Mouse (Mus musculus): ENCODE data around the gene Rheb. TPM values are rescaled to one million over a fixed set of nuclear protein-coding genes. Genes with fewer than 3 reads are reported as not detected.
A peak's percentile ranks its signal among the peaks of the same experiment; 100 is the strongest.

Rheb gene
- polyA plus RNA-seq, 1 experiment from 2014 or later, result 246 TPM

DNA sequence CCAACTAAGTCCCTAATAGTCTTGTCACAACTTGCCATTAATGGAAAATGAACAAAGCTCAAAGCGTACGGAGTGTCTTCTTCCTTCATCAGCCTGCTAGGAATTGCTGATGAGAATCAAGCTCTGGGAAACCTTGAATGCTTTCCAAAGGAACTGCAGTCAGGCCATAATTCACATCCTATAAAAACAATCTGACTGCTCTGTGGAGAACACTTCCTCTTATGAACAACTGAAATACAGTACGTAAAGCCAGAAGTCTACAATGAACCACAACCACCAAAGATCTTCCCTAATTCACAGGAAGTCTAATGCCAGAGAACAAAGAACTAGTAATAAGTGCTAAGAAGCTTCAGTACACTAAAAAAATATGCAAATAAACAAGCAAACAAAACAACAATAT is 28.5 kb downstream of the Rheb start:
- Histone ChIP-seq H3K27me3 (replicated peaks) (no peaks in the 10 kb centered on the region), H3K4me2 (replicated peaks) (no peak overlapping the region), H3K36me3 (peaks cover 18% of the 10 kb centered on the region), H3K27ac (peak overlapping the region; percentile 38; the same call in 1 of the 2 replicates), H3K4me3 (replicated peaks) (no peak overlapping the region), H3K4me1 (replicated peaks) (peaks cover 3% of the 10 kb centered on the region; the same call in 1 of the 2 replicates), H3K9me3 (no peaks in the 10 kb centered on the region), H3K9ac (no peak overlapping the region)
- WGBS, result 38% methylated on average over 3 of the region's 3 CpGs
- no peak for ATAC-seq

DNA sequence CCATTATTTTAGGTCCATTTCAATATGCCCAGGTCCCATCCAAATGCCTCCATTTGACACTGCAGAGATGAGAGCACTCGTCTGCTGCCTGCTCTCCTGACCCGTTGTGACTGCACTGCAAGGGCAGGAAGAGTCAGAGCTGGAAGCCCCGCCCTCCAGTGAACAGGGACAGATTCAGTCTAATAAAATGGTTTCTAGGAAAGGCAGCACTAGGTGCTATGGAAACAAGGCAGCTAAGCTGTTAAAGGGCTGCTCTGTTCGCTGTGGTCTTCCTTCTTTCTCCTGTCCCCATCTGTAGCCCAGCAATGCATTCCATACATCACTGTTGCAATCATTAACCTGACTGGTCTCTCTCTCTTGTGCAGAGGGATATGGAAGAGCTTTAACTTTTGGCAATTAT is 29.4 kb downstream of the Rheb start:
- Histone ChIP-seq H3K9me3 (no peaks in the 10 kb centered on the region), H3K4me3 (replicated peaks) (no peak overlapping the region), H3K4me1 (replicated peaks) (peaks cover 3% of the 10 kb centered on the region; the same call in 1 of the 2 replicates), H3K9ac (no peak overlapping the region), H3K4me2 (replicated peaks) (no peak overlapping the region), H3K36me3 (peaks cover 19% of the 10 kb centered on the region), H3K27ac (no peak overlapping the region), H3K27me3 (replicated peaks) (no peaks in the 10 kb centered on the region)
- ATAC-seq, result no peak
- WGBS, result 41% methylated on average over 4 of the region's 4 CpGs

DNA sequence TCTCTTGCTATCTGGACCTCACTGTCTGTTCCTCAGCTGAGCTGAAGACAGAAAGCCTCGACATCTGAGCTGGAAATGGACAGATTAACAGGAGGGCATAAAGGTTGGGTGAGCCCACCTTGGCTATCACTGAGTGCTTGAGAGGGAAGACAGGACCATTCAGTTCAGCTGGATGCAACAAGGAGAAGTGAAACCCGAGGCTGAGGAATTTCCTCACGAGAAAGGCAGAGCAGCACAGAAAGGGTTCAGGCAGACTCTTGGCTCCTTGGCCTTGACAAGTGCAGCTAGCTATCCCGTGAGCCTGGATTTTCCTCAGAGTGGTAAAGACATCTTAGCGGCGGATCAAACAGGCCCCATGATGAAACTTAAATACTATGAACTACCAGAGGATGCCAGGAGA is 37.2 kb downstream of the Rheb start:
- Histone ChIP-seq H3K4me1 (replicated peaks) (no peaks in the 10 kb centered on the region), H3K36me3 (peaks cover 20% of the 10 kb centered on the region), H3K27me3 (replicated peaks) (no peaks in the 10 kb centered on the region), H3K9ac (no peak overlapping the region), H3K9me3 (no peaks in the 10 kb centered on the region), H3K4me3 (replicated peaks) (no peak overlapping the region), H3K4me2 (replicated peaks) (no peak overlapping the region), H3K27ac (no peak overlapping the region)
- 84% methylated on average over 6 of the region's 6 CpGs for WGBS
- no peak for ATAC-seq

DNA sequence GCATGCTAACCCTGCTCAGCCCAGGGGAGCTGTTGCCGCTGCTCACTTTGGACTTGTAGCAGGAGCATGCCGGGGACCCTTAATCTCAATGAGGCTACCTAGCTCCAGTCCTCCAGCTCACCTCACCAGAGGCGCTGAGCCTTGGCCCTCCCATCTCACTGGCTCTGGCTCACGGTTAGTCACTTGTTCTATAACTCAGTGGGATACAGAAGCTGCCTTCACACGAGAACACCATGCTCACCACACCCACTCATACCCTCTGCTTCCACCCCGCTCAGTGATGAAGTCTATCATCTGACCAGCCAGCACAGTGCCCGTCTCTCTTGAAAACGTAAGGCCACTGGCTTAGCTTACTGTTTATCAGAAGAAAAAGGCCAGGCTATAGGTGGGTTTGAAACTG is 37.8 kb downstream of the Rheb start:
- Histone ChIP-seq H3K36me3 (peaks cover 20% of the 10 kb centered on the region), H3K4me2 (replicated peaks) (no peak overlapping the region), H3K27me3 (replicated peaks) (no peaks in the 10 kb centered on the region), H3K9ac (no peak overlapping the region), H3K27ac (no peak overlapping the region), H3K4me3 (replicated peaks) (no peak overlapping the region), H3K9me3 (no peaks in the 10 kb centered on the region), H3K4me1 (replicated peaks) (no peaks in the 10 kb centered on the region)
- 91% methylated on average over 8 of the region's 8 CpGs for WGBS
- no peak for ATAC-seq

DNA sequence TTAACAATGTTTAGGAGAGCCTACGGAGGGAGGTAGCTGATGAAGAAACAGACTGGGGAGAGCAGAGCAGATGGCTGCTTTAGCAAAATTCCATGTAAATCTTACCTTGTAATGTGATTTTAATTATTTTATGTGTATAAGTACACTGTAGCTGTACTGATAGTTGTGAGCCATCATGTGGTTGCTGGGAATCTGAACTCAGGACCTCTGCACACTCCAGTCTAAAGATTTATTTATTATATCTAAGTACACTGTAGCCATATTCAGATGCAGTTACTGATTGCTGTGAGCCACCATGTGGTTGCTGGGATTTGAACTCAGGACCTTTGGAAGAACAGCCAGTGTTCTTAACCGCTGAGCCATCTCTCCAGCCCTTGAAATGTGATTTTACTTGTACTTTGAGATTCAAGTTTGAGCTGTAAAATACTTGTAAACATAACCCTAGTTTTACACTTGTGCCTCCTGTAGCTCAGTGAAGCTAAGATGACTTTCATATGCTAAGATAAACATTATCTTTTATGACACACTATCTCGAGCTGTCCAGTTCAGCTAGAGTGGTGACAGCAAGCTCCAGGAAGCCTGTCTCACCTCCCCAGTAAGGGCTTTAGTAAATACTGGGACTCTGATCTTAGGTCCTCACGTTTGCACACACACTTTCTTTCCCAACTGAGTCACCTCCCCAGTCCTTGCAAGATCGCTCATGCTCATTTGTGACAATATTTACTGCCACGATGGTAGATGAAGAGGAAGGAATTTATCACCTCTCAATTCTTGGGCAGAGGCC is 40.4 kb downstream of the Rheb start:
- H3K9ac ChIP-seq, result no peak overlapping the region
- no peak overlapping the region for H3K27ac ChIP-seq
- peaks cover 13% of the 10 kb centered on the region for H3K36me3 ChIP-seq
- no peak overlapping the region for H3K4me3 ChIP-seq (replicated peaks)
- no peaks in the 10 kb centered on the region for H3K9me3 ChIP-seq
- H3K4me2 ChIP-seq (replicated peaks), result no peak overlapping the region
- H3K27me3 ChIP-seq (replicated peaks), result no peaks in the 10 kb centered on the region
- no peaks in the 10 kb centered on the region for H3K4me1 ChIP-seq (replicated peaks)
- 46% methylated on average over 6 of the region's 6 CpGs for WGBS
- ATAC-seq, result peak; percentile 77

DNA sequence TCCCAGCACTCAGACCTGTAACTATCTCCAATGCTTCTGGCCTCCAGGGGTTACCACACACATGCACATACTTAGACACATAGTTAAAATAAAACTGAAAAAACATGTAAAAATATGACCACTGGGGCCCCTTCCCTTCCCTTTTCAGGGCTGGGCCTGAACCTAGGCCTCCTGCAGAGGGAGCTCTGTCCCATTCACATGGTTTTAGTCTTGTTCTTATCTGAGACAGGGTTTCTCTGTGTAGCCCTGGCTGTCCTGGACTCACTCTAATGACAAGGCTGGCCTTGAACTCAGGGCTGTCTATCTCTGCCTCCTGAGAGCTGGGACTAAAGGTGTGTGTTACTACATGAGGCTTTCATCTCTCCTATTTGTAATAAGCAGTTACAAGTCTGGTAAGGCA is 42.0 kb downstream of the Rheb start:
- no peaks in the 10 kb centered on the region for H3K9me3 ChIP-seq
- H3K4me1 ChIP-seq (replicated peaks), result no peaks in the 10 kb centered on the region
- no peak overlapping the region for H3K4me3 ChIP-seq (replicated peaks)
- no peak for ATAC-seq
- H3K9ac ChIP-seq, result no peak overlapping the region
- H3K36me3 ChIP-seq, result peaks cover 6% of the 10 kb centered on the region
- H3K4me2 ChIP-seq (replicated peaks), result no peak overlapping the region
- no peak overlapping the region for H3K27ac ChIP-seq
- H3K27me3 ChIP-seq (replicated peaks), result no peaks in the 10 kb centered on the region

DNA sequence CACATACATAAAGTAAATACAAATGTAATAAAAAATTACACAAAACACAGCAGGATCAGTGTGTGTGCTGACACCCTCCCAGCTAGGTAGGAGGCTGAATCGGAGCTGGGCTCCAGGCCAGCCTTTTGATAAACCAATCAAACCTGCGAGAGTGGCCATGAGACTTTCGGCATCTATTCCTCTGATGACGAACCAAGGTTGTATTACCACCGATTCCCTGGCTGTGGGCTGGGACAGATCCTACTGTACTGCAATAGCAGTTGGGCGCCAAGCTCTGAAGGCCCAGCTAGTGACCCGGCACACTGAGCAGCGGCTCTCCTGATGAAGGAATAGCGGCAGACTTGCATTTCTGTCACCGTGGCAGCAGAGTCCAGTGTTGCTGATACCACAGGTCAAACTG is 43.8 kb downstream of the Rheb start:
- no peaks in the 10 kb centered on the region for H3K27me3 ChIP-seq (replicated peaks)
- H3K36me3 ChIP-seq, result no peaks in the 10 kb centered on the region
- no peak overlapping the region for H3K4me3 ChIP-seq (replicated peaks)
- H3K4me1 ChIP-seq (replicated peaks), result no peaks in the 10 kb centered on the region
- H3K4me2 ChIP-seq (replicated peaks), result no peak overlapping the region
- ATAC-seq, result peak; percentile 32; the same call in 1 of the 2 replicates
- H3K9me3 ChIP-seq, result no peaks in the 10 kb centered on the region
- H3K9ac ChIP-seq, result no peak overlapping the region
- 71% methylated on average over 10 of the region's 10 CpGs for WGBS
- no peak overlapping the region for H3K27ac ChIP-seq

DNA sequence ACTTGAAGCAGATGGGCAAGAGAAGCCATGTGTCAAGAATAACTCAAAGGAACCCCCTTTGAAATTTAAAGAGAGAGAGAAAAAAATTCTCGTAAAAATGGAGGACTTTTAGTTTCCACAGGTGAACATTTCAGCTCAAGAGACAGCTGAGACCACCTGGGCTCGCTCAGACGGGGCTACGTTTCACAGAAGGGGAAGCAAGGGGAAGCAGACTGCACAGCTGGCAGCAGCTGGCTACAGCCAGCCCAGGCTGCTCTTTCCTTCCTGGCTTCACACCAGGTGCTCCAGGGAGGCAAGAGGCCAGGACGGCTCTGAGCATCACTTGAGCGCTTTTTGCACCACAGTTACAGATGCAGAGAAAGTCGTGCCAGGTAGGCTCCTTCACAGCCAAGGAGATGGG is 44.6 kb downstream of the Rheb start:
- no peaks in the 10 kb centered on the region for H3K9me3 ChIP-seq
- H3K4me3 ChIP-seq (replicated peaks), result no peak overlapping the region
- no peaks in the 10 kb centered on the region for H3K36me3 ChIP-seq

DNA sequence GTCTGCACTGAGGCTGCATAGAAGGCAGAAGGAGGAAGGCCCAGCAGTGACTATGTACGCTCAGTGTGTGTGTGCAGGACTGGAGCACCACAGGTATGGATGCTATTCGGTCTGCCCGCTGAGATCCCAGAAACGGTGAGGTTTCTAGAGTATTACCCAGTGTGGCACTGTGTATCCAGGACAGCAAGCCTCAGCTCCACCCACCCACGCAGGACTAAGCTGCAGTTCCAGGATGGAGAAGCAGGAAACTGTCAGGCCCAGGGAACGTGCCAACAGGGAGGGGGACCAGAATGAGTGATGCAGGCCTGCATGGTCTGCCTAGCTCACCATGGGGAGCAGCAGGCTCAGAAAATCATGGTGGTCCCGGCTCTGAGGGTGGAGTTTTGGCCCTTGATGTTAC is 49.5 kb downstream of the Rheb start:
- Histone ChIP-seq H3K4me2 (replicated peaks) (no peak overlapping the region), H3K4me1 (replicated peaks) (no peaks in the 10 kb centered on the region), H3K27ac (no peak overlapping the region), H3K9ac (no peak overlapping the region), H3K27me3 (replicated peaks) (no peaks in the 10 kb centered on the region), H3K9me3 (no peaks in the 10 kb centered on the region), H3K4me3 (replicated peaks) (no peak overlapping the region), H3K36me3 (no peaks in the 10 kb centered on the region)
- no peak for ATAC-seq
- 68% methylated on average over 7 of the region's 7 CpGs for WGBS

More for the DNA sequence above, 44.6 kb downstream of the Rheb start:
- no peak for ATAC-seq
- Histone ChIP-seq H3K27me3 (replicated peaks) (no peaks in the 10 kb centered on the region), H3K9ac (no peak overlapping the region), H3K4me1 (replicated peaks) (no peaks in the 10 kb centered on the region), H3K4me2 (replicated peaks) (no peak overlapping the region), H3K27ac (no peak overlapping the region)
- WGBS, result 36% methylated on average over 7 of the region's 7 CpGs

DNA sequence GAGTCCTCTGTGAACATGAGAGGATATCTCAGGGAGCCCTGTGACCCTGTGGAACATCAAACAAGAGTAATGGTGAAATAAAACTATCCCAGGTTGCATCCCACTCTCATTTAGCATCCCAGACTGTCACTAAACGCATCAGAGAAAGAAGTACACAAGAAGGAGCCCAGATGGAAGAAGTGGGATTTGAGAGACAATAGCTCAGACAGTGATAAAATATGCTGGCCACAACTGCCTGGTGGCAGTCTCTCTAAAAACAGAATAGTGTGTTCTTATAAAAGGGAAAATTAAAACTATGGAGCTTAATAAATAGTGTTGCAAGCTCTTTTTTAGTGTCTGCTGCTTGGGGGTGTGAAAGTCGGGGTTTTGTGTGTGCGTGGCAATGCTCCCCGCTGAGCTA is 59.5 kb downstream of the Rheb start:
- no peak for ATAC-seq
- H3K27ac ChIP-seq, result no peak overlapping the region
- no peaks in the 10 kb centered on the region for H3K27me3 ChIP-seq (replicated peaks)
- H3K9me3 ChIP-seq, result no peaks in the 10 kb centered on the region
- no peaks in the 10 kb centered on the region for H3K36me3 ChIP-seq
- 84% methylated on average over 4 of the region's 4 CpGs for WGBS
- 0 out of 2 replicates have a peak, but pooled peaks cover 5% of the 10 kb centered on the region for H3K4me1 ChIP-seq (replicated peaks)
- no peak overlapping the region for H3K4me2 ChIP-seq (replicated peaks)
- H3K9ac ChIP-seq, result no peak overlapping the region
- H3K4me3 ChIP-seq (replicated peaks), result no peak overlapping the region

DNA sequence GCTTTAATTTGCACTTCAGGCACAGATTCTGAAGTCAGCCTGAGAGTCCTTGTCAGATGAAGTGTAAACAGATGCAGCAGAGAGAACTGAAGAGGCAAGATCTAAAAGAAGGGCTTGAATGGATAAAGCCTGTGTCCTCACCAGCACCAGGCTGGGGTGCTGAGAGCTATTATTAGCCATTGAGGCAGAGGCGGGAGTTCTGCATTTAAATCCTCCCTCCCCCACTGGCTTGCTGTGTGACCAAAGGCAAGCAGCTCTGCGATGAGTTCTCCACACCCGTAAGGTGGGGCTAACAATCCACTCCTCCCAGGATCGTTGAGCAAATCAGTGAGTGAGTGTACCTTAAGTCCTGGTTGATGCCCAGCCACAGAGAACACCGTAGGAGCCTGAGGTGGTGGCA is 61.4 kb downstream of the Rheb start:
- Histone ChIP-seq H3K4me3 (replicated peaks) (no peak overlapping the region), H3K4me2 (replicated peaks) (no peak overlapping the region), H3K4me1 (replicated peaks) (0 out of 2 replicates have a peak, but pooled peaks cover 5% of the 10 kb centered on the region), H3K36me3 (no peaks in the 10 kb centered on the region), H3K27ac (no peak overlapping the region), H3K9ac (no peak overlapping the region), H3K27me3 (replicated peaks) (no peaks in the 10 kb centered on the region), H3K9me3 (no peaks in the 10 kb centered on the region)
- ATAC-seq, result no peak
- WGBS, result 21% methylated on average over 5 of the region's 5 CpGs

DNA sequence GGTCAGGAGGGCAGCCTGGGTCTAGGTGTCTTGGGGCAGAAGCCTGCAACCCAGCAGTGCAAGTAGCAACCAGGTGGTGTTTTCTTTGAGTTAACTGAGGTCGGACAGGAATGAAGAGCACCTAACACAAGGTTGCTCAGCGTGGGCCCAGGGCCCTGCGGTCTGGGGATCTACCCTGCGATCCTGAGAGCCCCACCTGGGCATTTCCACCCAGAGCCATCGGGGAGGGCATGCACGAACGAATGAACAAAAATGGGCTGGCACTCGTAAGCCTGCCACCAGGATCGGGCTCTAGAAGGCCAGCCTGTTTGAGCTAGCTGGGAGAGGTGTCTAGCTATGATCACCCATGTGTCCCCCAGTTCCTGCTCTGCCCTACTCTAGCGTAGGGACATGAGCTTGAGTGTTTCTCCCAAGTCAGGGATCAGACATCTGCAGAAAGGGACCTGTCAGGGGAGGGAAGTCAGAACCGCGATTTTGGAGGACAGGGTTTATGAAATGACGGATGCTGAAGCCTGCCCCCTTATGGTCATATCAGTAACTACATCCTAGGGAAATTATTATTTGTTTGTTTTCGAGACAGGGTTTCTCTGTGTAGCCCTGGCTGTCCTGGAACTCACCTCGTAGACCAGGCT is 62.4 kb downstream of the Rheb start:
- H3K27ac ChIP-seq, result no peak overlapping the region
- H3K4me2 ChIP-seq (replicated peaks), result peak overlapping the region; percentile 30; the same call in 1 of the 2 replicates
- H3K9me3 ChIP-seq, result no peaks in the 10 kb centered on the region

DNA sequence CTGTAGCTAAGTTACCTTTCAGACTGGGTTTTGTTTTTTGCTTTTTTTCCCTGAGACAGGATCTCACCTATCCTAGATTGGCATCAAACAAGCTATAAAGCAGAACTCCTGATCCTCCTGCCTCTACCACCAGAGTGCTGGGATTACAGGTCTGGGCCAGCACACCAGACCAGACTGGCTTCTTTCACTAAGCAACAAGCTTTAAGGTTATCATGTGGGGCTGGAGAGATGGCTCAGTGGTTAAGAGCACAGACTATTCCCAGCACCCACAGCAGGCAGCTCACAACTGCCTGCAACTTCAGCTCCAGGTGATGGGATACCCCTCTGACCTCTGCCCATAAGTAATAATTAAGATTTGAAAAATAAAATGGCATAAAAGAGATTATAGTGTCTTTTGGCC is 63.1 kb downstream of the Rheb start:
- no peaks in the 10 kb centered on the region for H3K36me3 ChIP-seq
- no peak overlapping the region for H3K27ac ChIP-seq
- ATAC-seq, result no peak

More for the DNA sequence above, 62.4 kb downstream of the Rheb start:
- no peaks in the 10 kb centered on the region for H3K36me3 ChIP-seq
- H3K27me3 ChIP-seq (replicated peaks), result no peaks in the 10 kb centered on the region
- 49% methylated on average over 15 of the region's 15 CpGs for WGBS
- no peak for ATAC-seq
- no peak overlapping the region for H3K4me3 ChIP-seq (replicated peaks)
- 0 out of 2 replicates have a peak, but pooled peaks cover 5% of the 10 kb centered on the region for H3K4me1 ChIP-seq (replicated peaks)
- H3K9ac ChIP-seq, result no peak overlapping the region

More for the DNA sequence above, 63.1 kb downstream of the Rheb start:
- Histone ChIP-seq H3K4me1 (replicated peaks) (0 out of 2 replicates have a peak, but pooled peaks cover 5% of the 10 kb centered on the region), H3K9me3 (no peaks in the 10 kb centered on the region), H3K27me3 (replicated peaks) (no peaks in the 10 kb centered on the region), H3K9ac (no peak overlapping the region), H3K4me3 (replicated peaks) (no peak overlapping the region), H3K4me2 (replicated peaks) (no peak overlapping the region)

Data from intestine, embryonic 15.5 days (tissue).